Mouse (Mus musculus): Measurements from ENCODE around the gene Ssu72. TPM values are rescaled to one million over a fixed set of nuclear protein-coding genes. Genes with fewer than 3 reads are reported as not detected.

Ssu72 gene
- polyA plus RNA-seq, 1 experiment from 2014 or later: 166 TPM

GRCm38 (mm10) chr4:155776704-155777335, 72.2 kb downstream of the Ssu72 start:
- H3K4me1 ChIP-seq (replicated peaks): peaks cover 30% of the 10 kb centered on the region
- H3K27ac ChIP-seq (replicated peaks): no peak overlapping the region; the same call in 1 of the 2 replicates
- no peak for ATAC-seq (ENCODE audit: low FRiP score, low read depth)
- H3K4me3 ChIP-seq: no peak overlapping the region
- no peak overlapping the region for H3K9ac ChIP-seq
- H3K27me3 ChIP-seq: peaks cover 12% of the 10 kb centered on the region
- no peak overlapping the region for H3K4me2 ChIP-seq
- H3K9me3 ChIP-seq: no peaks in the 10 kb centered on the region
- no peaks in the 10 kb centered on the region for H3K36me3 ChIP-seq
- 51% methylated on average over 2 of the region's 2 CpGs for WGBS

GRCm38 (mm10) chr4:155777816-155778215, 73.2 kb downstream of the Ssu72 start:
- Histone ChIP-seq H3K36me3 (no peaks in the 10 kb centered on the region), H3K27me3 (peaks cover 4% of the 10 kb centered on the region), H3K4me1 (replicated peaks) (peaks cover 30% of the 10 kb centered on the region), H3K4me3 (no peak overlapping the region), H3K4me2 (no peak overlapping the region), H3K9me3 (no peaks in the 10 kb centered on the region), H3K27ac (replicated peaks) (no peak overlapping the region), H3K9ac (no peak overlapping the region)
- no peak for ATAC-seq (ENCODE audit: low FRiP score, low read depth)
- WGBS: 79% methylated on average over 2 of the region's 2 CpGs

GRCm38 (mm10) chr4:155779498-155779897, 74.9 kb downstream of the Ssu72 start:
- no peak overlapping the region for H3K9ac ChIP-seq
- H3K4me3 ChIP-seq: no peak overlapping the region
- WGBS: 83% methylated on average over 4 of the region's 4 CpGs
- H3K36me3 ChIP-seq: no peaks in the 10 kb centered on the region
- H3K4me1 ChIP-seq (replicated peaks): peaks cover 26% of the 10 kb centered on the region
- no peak for ATAC-seq (ENCODE audit: low FRiP score, low read depth)
- H3K4me2 ChIP-seq: no peak overlapping the region
- no peak overlapping the region for H3K27ac ChIP-seq (replicated peaks)
- H3K27me3 ChIP-seq: no peaks in the 10 kb centered on the region
- no peaks in the 10 kb centered on the region for H3K9me3 ChIP-seq

GRCm38 (mm10) chr4:155780895-155781294, 76.3 kb downstream of the Ssu72 start:
- H3K27ac ChIP-seq (replicated peaks): no peak overlapping the region
- 29% methylated on average over 6 of the region's 6 CpGs for WGBS

More at GRCm38 (mm10) chr4:155780895-155781294, 76.3 kb downstream of the Ssu72 start:
- no peak overlapping the region for H3K9ac ChIP-seq
- no peaks in the 10 kb centered on the region for H3K36me3 ChIP-seq
- ATAC-seq (ENCODE audit: low FRiP score, low read depth): no peak
- H3K4me1 ChIP-seq (replicated peaks): peaks cover 20% of the 10 kb centered on the region
- no peak overlapping the region for H3K4me2 ChIP-seq
- no peaks in the 10 kb centered on the region for H3K27me3 ChIP-seq
- no peak overlapping the region for H3K4me3 ChIP-seq
- H3K9me3 ChIP-seq: no peaks in the 10 kb centered on the region

Other genes with a start within 250 kb of the Ssu72 start
- 0.17 TPM in 1 of 2 replicates, not detected in the other for gene Tmem52, start 235.7 kb upstream of the Ssu72 start, polyA plus RNA-seq (2015; fragmentation: Nextera tagmentation; extraction: Ambion mirVana)
- 1,056 and 1,102 TPM in 2 replicates for gene Gnb1, start 213.4 kb upstream of the Ssu72 start, polyA plus RNA-seq (2015; fragmentation: Nextera tagmentation; extraction: Ambion mirVana)
- 80.6 and 85.9 TPM in 2 replicates for gene Nadk, start 142.4 kb upstream of the Ssu72 start, polyA plus RNA-seq (2015; fragmentation: Nextera tagmentation; extraction: Ambion mirVana)
- 14.6 and 16.3 TPM in 2 replicates for gene Slc35e2, start 103.4 kb upstream of the Ssu72 start, polyA plus RNA-seq (2015; fragmentation: Nextera tagmentation; extraction: Ambion mirVana)
- 49.3 and 53.0 TPM in 2 replicates for gene Cdk11b, start 79.9 kb upstream of the Ssu72 start, polyA plus RNA-seq (2015; fragmentation: Nextera tagmentation; extraction: Ambion mirVana)
- gene Gm10563, start 59.4 kb upstream of the Ssu72 start, polyA plus RNA-seq (2015; fragmentation: Nextera tagmentation; extraction: Ambion mirVana): not detected in 2 replicates
- gene Mmp23, start 51.4 kb upstream of the Ssu72 start, polyA plus RNA-seq (2015; fragmentation: Nextera tagmentation; extraction: Ambion mirVana): 4.7 and 6.5 TPM in 2 replicates
- gene Mib2, start 35.6 kb upstream of the Ssu72 start, polyA plus RNA-seq (2015; fragmentation: Nextera tagmentation; extraction: Ambion mirVana): 50.6 and 62.2 TPM in 2 replicates
- 17.2 and 20.6 TPM in 2 replicates for gene Fndc10, start 10.5 kb upstream of the Ssu72 start, polyA plus RNA-seq (2015; fragmentation: Nextera tagmentation; extraction: Ambion mirVana)
- 23.8 and 27.0 TPM in 2 replicates for gene Tmem240, start 30.0 kb downstream of the Ssu72 start, polyA plus RNA-seq (2015; fragmentation: Nextera tagmentation; extraction: Ambion mirVana)
- gene Atad3a, start 56.3 kb downstream of the Ssu72 start, polyA plus RNA-seq (2015; fragmentation: Nextera tagmentation; extraction: Ambion mirVana): 92.0 and 99.4 TPM in 2 replicates
- 32.2 and 33.7 TPM in 2 replicates for gene Vwa1, start 69.9 kb downstream of the Ssu72 start, polyA plus RNA-seq (2015; fragmentation: Nextera tagmentation; extraction: Ambion mirVana)
- 0.98 and 1.2 TPM in 2 replicates for gene Tmem88b, start 81.1 kb downstream of the Ssu72 start, polyA plus RNA-seq (2015; fragmentation: Nextera tagmentation; extraction: Ambion mirVana)
- not detected in 2 replicates for gene Ankrd65, start 85.6 kb downstream of the Ssu72 start, polyA plus RNA-seq (2015; fragmentation: Nextera tagmentation; extraction: Ambion mirVana)
- 248 and 265 TPM in 2 replicates for gene Mrpl20, start 98.1 kb downstream of the Ssu72 start, polyA plus RNA-seq (2015; fragmentation: Nextera tagmentation; extraction: Ambion mirVana)
- 134 and 137 TPM in 2 replicates for gene Ccnl2, start 107.7 kb downstream of the Ssu72 start, polyA plus RNA-seq (2015; fragmentation: Nextera tagmentation; extraction: Ambion mirVana)
- gene Aurkaip1, start 126.5 kb downstream of the Ssu72 start, polyA plus RNA-seq (2015; fragmentation: Nextera tagmentation; extraction: Ambion mirVana): 129 TPM in 2 replicates
- 32.5 and 32.7 TPM in 2 replicates for gene Mxra8, start 134.9 kb downstream of the Ssu72 start, polyA plus RNA-seq (2015; fragmentation: Nextera tagmentation; extraction: Ambion mirVana)
- 30.8 and 32.8 TPM in 2 replicates for gene Dvl1, start 142.6 kb downstream of the Ssu72 start, polyA plus RNA-seq (2015; fragmentation: Nextera tagmentation; extraction: Ambion mirVana)
- 0.43 and 0.54 TPM in 2 replicates for gene Tas1r3, start 158.6 kb downstream of the Ssu72 start, polyA plus RNA-seq (2015; fragmentation: Nextera tagmentation; extraction: Ambion mirVana)
- gene Cptp, start 164.6 kb downstream of the Ssu72 start, polyA plus RNA-seq (2015; fragmentation: Nextera tagmentation; extraction: Ambion mirVana): 25.6 and 29.1 TPM in 2 replicates
- gene Ints11, start 164.7 kb downstream of the Ssu72 start, polyA plus RNA-seq (2015; fragmentation: Nextera tagmentation; extraction: Ambion mirVana): 71.6 and 78.6 TPM in 2 replicates
- gene Pusl1, start 187.0 kb downstream of the Ssu72 start, polyA plus RNA-seq (2015; fragmentation: Nextera tagmentation; extraction: Ambion mirVana): 58.5 and 62.9 TPM in 2 replicates
- 68.8 and 74.6 TPM in 2 replicates for gene Acap3, start 187.0 kb downstream of the Ssu72 start, polyA plus RNA-seq (2015; fragmentation: Nextera tagmentation; extraction: Ambion mirVana)
- 104 and 115 TPM in 2 replicates for gene Ube2j2, start 239.0 kb downstream of the Ssu72 start, polyA plus RNA-seq (2015; fragmentation: Nextera tagmentation; extraction: Ambion mirVana)